ENCODE assay signal across 9 mouse cellular contexts in the genomic region with DNA sequence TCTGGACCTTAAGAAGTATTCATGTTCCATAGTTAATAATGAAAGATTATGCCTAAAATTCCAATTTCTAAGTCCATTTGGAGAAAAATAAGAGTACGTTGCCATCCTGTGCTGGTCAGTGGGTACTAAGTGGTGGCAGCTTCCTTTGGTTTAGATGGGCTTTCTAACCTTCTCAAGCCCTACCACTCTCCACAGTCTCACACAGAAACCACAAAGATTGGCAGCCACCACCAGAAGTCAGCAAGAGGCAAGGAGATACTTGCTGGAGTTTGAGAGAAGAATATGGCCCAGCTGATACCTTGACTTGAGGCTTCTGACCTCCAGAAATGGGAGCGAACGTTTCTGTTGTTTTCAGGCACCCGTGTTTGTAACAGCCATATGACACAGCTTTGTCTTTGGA.
"Had no signal": no experiment of that assay in that cellular context is flagged by ENCODE, and none has a peak within 500 bp of the region (broad histone marks: within the 10 kb centered on the region; RNA-seq: fewer than 3 reads in every experiment).

No protein-coding gene starts in this region.

- H3K4me2 ChIP-seq: kidney, embryonic 15.5 days; limb, embryonic 12.5 days; neural tube, embryonic 12.5 days had no signal

- H3K4me1 ChIP-seq: limb, embryonic 12.5 days had no signal

- ATAC-seq: inflammation-experienced regulatory T-cells, adult 6 months had no signal

- H3K27ac ChIP-seq: limb, embryonic 12.5 days; neural tube, embryonic 12.5 days had no signal

- DNase-seq: spleen, adult 18-20 months; thymus, adult 18-20 months; thymus, postnatal 25 days had no signal

- H3K9ac ChIP-seq: kidney, embryonic 15.5 days; limb, embryonic 12.5 days; neural tube, embryonic 12.5 days had no signal

- H3K36me3 ChIP-seq: kidney, embryonic 15.5 days; limb, embryonic 12.5 days; midbrain, embryonic 10.5 days; neural tube, embryonic 12.5 days had no signal

- H3K27me3 ChIP-seq: kidney, embryonic 15.5 days; limb, embryonic 12.5 days; neural tube, embryonic 12.5 days had no signal

- H3K9me3 ChIP-seq: kidney, embryonic 15.5 days; limb, embryonic 12.5 days; midbrain, embryonic 10.5 days; neural tube, embryonic 12.5 days had no signal

- H3K4me3 ChIP-seq: kidney, embryonic 15.5 days; limb, embryonic 12.5 days; midbrain, embryonic 10.5 days; myocyte; neural tube, embryonic 12.5 days had no signal
